Mouse (Mus musculus) embryonic stem cell, embryonic (primary cell): Measurements from ENCODE around the gene Tspan9.

ENCODE experiments used
- CTCF ChIA-PET, 4 experiments: fragments of 300-600 bp in 2 of 4; fragments of 350-600 bp in 2 of 4; sonication (Branson Sonifier 250); formaldehyde crosslinking; loops; one replicate each; lab custom pipeline; 2022; ENCODE audit warnings: inconsistent platforms in 2 of 4; lab: Charles Lee
- POLR2A ChIA-PET, 4 experiments: fragments of 300-600 bp in 2 of 4; fragments of 350-600 bp in 2 of 4; sonication (Branson Sonifier 250); formaldehyde crosslinking; loops; one replicate each; lab custom pipeline; 2022; ENCODE audit warnings: antibody characterized with exemption in 4 of 4, inconsistent platforms in 1 of 4; lab: Charles Lee

Gene Tspan9

DNA sequence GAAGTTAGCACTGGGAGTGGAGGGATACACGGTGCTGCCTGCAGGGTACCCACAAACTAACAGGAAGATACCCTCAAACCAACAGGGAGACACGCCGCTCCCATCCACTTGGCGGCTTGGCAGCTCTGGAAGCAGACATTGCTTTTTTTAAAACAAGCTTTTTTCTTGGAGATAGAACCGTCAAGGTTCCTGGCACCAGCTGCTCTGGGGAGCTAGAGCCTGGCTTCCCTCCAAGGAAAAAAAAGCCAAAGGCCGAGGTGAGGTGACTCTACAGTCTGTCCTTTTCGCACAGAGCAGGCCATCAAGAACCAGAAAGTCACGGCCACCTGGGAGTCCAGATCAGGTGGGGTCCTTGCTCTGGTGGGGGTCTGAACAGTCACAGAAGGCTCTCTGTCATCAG lies 162.2 kb downstream of the Tspan9 start:
- ChIA-PET POLR2A (interaction anchor here in 2 of 4 experiments (0.9 to 1.3 kb wide), 3 partner anchors 9 to 139 kb away, joined by 3 read pairs; no protein-coding TSS in a partner anchor), CTCF (interaction anchor here in 3 of 4 experiments (0.7 to 2.3 kb wide), 6 partner anchors 11 to 53 kb away, joined by 3 to 11 read pairs (median 3); no protein-coding TSS in a partner anchor)

- CTCF ChIA-PET, result interaction anchor here in 3 of 4 experiments (0.7 to 2.3 kb wide), 7 partner anchors 10 to 428 kb away, joined by 3 to 11 read pairs (median 3); no protein-coding TSS in a partner anchor
- POLR2A ChIA-PET, result interaction anchor here in 2 of 4 experiments (0.6 to 1.7 kb wide), 4 partner anchors 8 to 220 kb away, joined by 3 to 7 read pairs (median 3); no protein-coding TSS in a partner anchor
Observed at GRCm38 (mm10) chr6:127980381-127981045, 162.9 kb downstream of the Tspan9 start.

- POLR2A ChIA-PET, result interaction anchor here in 2 of 4 experiments (1.1 to 1.7 kb wide), 4 partner anchors 19 to 220 kb away, joined by 3 to 7 read pairs (median 4); no protein-coding TSS in a partner anchor
- CTCF ChIA-PET, result interaction anchor here in 2 of 4 experiments (1.5 kb wide), 2 partner anchors 10 to 17 kb away, joined by 3 to 8 read pairs; no protein-coding TSS in a partner anchor
Observed at GRCm38 (mm10) chr6:127979831-127980230, 163.6 kb downstream of the Tspan9 start.

DNA sequence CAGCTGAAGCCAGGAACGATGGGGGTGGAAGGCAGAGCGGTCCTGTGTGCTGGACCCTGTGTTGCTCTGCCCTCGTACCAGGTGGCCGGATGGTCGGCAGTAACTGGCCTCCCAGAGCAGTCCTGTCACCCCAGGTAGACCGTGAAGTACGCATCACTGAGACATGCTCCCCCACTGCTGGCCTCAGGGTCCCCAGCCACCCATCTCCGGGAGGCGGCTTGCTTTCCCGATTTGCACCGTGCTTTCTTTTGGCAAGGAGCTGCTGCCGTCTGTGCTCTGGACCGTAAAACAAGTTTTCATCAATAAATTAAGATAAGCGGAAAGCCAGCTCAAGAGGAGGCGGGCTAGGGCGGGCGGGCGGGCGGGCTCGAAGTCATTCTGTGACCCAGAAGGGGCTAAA lies 164.5 kb downstream of the Tspan9 start:
- POLR2A ChIA-PET, result interaction anchor here in 3 of 4 experiments (0.6 to 1.7 kb wide), 7 partner anchors 12 to 239 kb away, joined by 3 to 7 read pairs (median 4); no protein-coding TSS in a partner anchor

GRCm38 (mm10) chr6:127976695-127977094 lies 166.7 kb downstream of the Tspan9 start:
- ChIA-PET POLR2A (interaction anchor here in 3 of 4 experiments (0.5 to 1.6 kb wide), 3 partner anchors 13 to 481 kb away, joined by 3 to 4 read pairs (median 3); no protein-coding TSS in a partner anchor), CTCF (no interaction called here)

More for the DNA sequence above, 164.5 kb downstream of the Tspan9 start:
- CTCF ChIA-PET, result interaction anchor here in 3 of 4 experiments (0.6 to 1.5 kb wide), 7 partner anchors 9 to 378 kb away, joined by 3 to 8 read pairs (median 3); no protein-coding TSS in a partner anchor

- POLR2A ChIA-PET, result interaction anchor here in 1 of 4 experiments (1.2 kb wide), 1 partner anchor 18 kb away, joined by 3 read pairs; no protein-coding TSS in a partner anchor
- CTCF ChIA-PET, result interaction anchor here in 1 of 4 experiments (1.7 kb wide), 1 partner anchor 54 kb away, joined by 9 read pairs; no protein-coding TSS in a partner anchor
Observed at GRCm38 (mm10) chr6:127974000-127974399, 169.4 kb downstream of the Tspan9 start.

DNA sequence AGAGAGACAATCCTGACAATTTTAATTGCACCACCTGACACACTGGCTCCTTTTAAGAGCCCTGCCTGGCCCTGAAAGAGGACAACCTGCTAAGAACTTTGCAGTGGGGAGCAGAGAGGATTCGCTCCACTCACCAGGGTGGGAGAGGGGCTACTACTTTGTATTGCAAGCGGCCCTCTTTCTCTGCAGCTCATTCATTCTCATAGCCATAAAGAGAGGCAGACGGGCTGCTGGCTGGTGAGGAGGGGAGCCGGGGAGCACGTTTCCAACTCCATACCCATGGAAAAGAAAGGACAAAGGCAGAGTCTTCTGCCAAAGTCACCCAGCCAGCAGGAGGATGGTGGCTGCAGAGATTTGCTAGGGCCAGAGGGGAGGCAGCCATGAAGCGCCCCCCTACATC lies 169.8 kb downstream of the Tspan9 start:
- CTCF ChIA-PET, result interaction anchor here (0.5 to 1.2 kb wide), 10 partner anchors 8 to 614 kb away, joined by 3 to 17 read pairs (median 4); no protein-coding TSS in a partner anchor
- POLR2A ChIA-PET, result interaction anchor here in 2 of 4 experiments (0.6 to 1.2 kb wide), 3 partner anchors 18 to 428 kb away, joined by 3 to 5 read pairs (median 3); no protein-coding TSS in a partner anchor

DNA sequence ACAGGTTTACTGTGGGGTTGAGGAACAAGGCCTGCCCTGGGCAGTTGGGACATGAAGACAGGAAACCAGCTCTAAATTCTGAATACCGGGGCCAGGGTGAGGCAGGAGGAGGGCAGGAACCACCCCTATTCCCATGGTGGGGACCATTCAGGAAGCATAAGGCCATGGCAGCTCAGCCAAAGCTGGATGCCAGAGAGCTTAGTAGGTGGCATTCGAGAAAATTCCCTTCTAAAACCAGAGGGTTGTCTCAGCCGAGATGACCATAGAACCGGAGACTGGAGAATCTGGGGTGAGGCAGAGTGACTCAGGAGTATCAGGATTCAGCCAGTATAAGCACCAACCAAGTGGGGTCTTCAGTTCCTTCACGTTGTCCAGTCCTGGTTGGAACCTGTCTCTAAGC lies 171.5 kb downstream of the Tspan9 start:
- ChIA-PET CTCF (interaction anchor here in 3 of 4 experiments (0.8 to 3.0 kb wide), 9 partner anchors 12 to 256 kb away, joined by 3 to 16 read pairs (median 5); no protein-coding TSS in a partner anchor), POLR2A (interaction anchor here in 2 of 4 experiments (0.6 to 2.2 kb wide), 5 partner anchors 9 to 236 kb away, joined by 3 to 7 read pairs (median 3); no protein-coding TSS in a partner anchor)

DNA sequence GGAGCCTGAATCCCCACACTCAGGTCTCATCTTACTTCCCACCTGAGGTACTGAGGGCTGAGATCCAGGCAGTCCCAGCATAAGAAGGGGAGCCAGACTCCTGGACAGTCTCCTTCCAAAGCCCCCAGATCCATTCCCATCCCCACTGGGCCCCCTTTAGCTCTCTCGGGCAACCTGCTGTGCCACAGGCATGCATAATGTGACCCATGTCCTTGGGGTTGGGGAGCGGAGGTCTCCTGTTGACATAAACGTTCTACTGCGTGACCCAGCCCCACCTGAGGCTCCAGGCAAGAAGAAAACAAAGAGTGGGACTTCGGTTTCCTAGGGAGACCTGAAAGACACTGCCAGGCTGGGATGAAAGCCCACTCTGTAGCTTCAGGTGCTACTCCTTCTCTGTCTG lies 172.5 kb downstream of the Tspan9 start:
- CTCF ChIA-PET, result interaction anchor here (0.5 to 3.0 kb wide), 49 partner anchors 8 to 835 kb away, joined by 3 to 17 read pairs (median 3); partner anchors contain the start of gene Tspan9 (in 1 of the 4)
- POLR2A ChIA-PET, result interaction anchor here in 2 of 4 experiments (0.9 to 2.2 kb wide), 7 partner anchors 35 to 235 kb away, joined by 3 to 7 read pairs (median 3); no protein-coding TSS in a partner anchor

DNA sequence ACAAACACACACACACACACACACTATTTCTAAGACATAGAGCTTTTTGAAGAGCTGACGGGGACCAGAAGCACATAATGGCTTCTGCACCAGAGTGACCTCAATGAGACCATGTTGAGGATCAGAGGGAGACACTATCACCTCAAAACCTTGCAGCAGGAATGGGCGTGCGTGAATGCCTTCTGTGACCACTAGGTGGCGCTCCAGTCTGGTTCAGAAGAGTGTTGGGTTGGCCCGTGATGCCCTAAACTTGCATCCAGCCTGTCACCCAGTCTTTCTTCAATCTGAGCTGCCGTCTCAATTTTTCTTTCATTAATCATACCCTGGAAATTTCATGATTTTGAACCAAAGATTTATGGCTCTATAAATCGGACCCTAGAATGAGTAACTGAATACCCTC lies 173.3 kb downstream of the Tspan9 start:
- ChIA-PET CTCF (interaction anchor here (0.5 to 3.0 kb wide), 53 partner anchors 8 to 835 kb away, joined by 3 to 17 read pairs (median 3); partner anchors contain the start of gene Tspan9 (in 1 of the 4)), POLR2A (interaction anchor here in 3 of 4 experiments (0.7 to 1.2 kb wide), 5 partner anchors 35 to 135 kb away, joined by 3 read pairs; no protein-coding TSS in a partner anchor)

GRCm38 (mm10) chr6:127969709-127970108 lies 173.7 kb downstream of the Tspan9 start:
- ChIA-PET CTCF (interaction anchor here (0.6 to 3.0 kb wide), 34 partner anchors 8 to 836 kb away, joined by 3 to 17 read pairs (median 4); partner anchors contain the start of gene Tspan9 (in 1 of the 4)), POLR2A (interaction anchor here in 2 of 4 experiments (0.9 to 1.0 kb wide), 3 partner anchors 36 to 116 kb away, joined by 3 read pairs; no protein-coding TSS in a partner anchor)

DNA sequence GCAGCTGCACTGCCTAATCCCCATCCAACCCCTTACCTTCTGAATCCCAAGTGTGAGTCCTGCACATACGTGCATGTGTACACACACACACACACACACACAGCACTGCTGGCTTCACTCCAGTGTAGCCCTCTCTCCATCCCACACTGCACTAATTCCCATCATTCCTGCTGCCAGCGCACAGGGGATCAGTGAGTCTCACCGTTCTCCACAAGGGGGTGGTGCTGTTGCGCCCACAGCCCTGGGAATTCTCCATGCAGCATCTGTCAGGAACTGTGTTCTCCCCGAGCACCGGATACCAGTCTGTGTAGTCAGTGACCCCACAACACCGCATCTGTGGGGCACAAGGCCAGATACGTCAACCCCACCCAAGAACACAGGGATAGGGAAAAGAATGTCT lies 177.9 kb downstream of the Tspan9 start:
- POLR2A ChIA-PET, result interaction anchor here in 1 of 4 experiments (0.7 kb wide), 1 partner anchor 202 kb away, joined by 3 read pairs; no protein-coding TSS in a partner anchor
- CTCF ChIA-PET, result interaction anchor here in 3 of 4 experiments (0.6 to 1.1 kb wide), 3 partner anchors 135 to 1078 kb away, joined by 3 to 4 read pairs (median 3); no protein-coding TSS in a partner anchor

- ChIA-PET POLR2A (no interaction called here), CTCF (interaction anchor here in 1 of 4 experiments (0.5 kb wide), 1 partner anchor 336 kb away, joined by 18 read pairs; no protein-coding TSS in a partner anchor)
Observed at GRCm38 (mm10) chr6:127960203-127960602, 183.2 kb downstream of the Tspan9 start.

GRCm38 (mm10) chr6:127956172-127956571 lies 187.2 kb downstream of the Tspan9 start:
- POLR2A ChIA-PET, result no interaction called here

GRCm38 (mm10) chr6:127953071-127953470 lies 190.3 kb downstream of the Tspan9 start:
- ChIA-PET CTCF (no interaction called here), POLR2A (interaction anchor here in 2 of 4 experiments (0.6 to 1.3 kb wide), 4 partner anchors 181 to 513 kb away, joined by 3 to 4 read pairs (median 3); no protein-coding TSS in a partner anchor)

More at GRCm38 (mm10) chr6:127956172-127956571, 187.2 kb downstream of the Tspan9 start:
- CTCF ChIA-PET, result interaction anchor here in 1 of 4 experiments (0.5 kb wide), 1 partner anchor 265 kb away, joined by 3 read pairs; no protein-coding TSS in a partner anchor

- CTCF ChIA-PET, result interaction anchor here in 2 of 4 experiments (0.9 to 1.1 kb wide), 3 partner anchors 9 to 22 kb away, joined by 3 to 4 read pairs (median 3); no protein-coding TSS in a partner anchor
- POLR2A ChIA-PET, result no interaction called here
Observed at GRCm38 (mm10) chr6:127949885-127950284, 193.5 kb downstream of the Tspan9 start.

DNA sequence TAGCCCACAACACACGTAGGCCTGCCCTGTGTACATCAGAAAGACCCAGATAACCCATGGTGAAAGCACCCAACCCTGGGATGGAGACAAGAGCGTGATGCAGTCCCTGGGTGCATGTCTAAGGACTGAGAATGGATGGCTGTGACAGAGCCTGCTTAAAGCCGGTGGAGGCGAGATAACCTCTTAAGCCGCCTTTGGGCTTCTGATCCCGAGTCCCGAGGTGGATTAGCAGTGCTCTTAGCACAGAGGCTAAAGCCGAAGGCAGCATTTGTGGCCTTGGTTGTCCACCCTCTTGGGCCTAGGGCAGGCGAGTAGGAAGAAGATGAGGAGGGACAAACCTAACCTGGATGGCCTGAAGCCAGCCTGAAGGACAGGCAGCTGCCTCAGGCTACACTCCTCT lies 194.7 kb downstream of the Tspan9 start:
- POLR2A ChIA-PET, result no interaction called here

More for the DNA sequence above, 194.7 kb downstream of the Tspan9 start:
- CTCF ChIA-PET, result interaction anchor here in 3 of 4 experiments (0.6 to 1.1 kb wide), 3 partner anchors 10 to 1449 kb away, joined by 3 read pairs; no protein-coding TSS in a partner anchor
